ENCODE assay signal across 9 mouse cellular contexts in genomic region chr1:177382596-177383190, GRCm38 (mm10). TPM values are rescaled to one million over a fixed set of nuclear protein-coding genes. Genes with fewer than 3 reads are reported as not detected.
DNase-seq lines count a peak whose midpoint lies in the region; ATAC-seq and TF ChIP-seq lines count a peak whose summit lies in the region.
"Had no signal": no experiment of that assay in that cellular context is flagged by ENCODE, and none has a peak within 500 bp of the region (broad histone marks: within the 10 kb centered on the region; RNA-seq: fewer than 3 reads in every experiment).

No protein-coding gene starts in this region.

- H3K4me1 ChIP-seq in hindbrain, embryonic 11.5 days (replicated peaks; ENCODE audit: control insufficient read depth, insufficient read depth, low read length), result no peaks in the 10 kb centered on the region
- H3K4me1 ChIP-seq in stomach, postnatal 0 days (replicated peaks; ENCODE audit: control insufficient read depth, insufficient read depth), result no peaks in the 10 kb centered on the region

- no peak for TF ChIP-seq EP300 in stomach, postnatal 0 days (optimal IDR thresholded peaks at IDR 0.05)

- 24% methylated on average over 16 of the region's 16 CpGs for WGBS in hindbrain, embryonic 11.5 days
- 14% methylated on average over 16 of the region's 16 CpGs for WGBS in stomach, postnatal 0 days

- H3K27ac ChIP-seq in hindbrain, embryonic 11.5 days (ENCODE audit: low read depth, low read length), result no peak overlapping the region
- H3K27ac ChIP-seq in stomach, postnatal 0 days (replicated peaks), result no peak overlapping the region
- H3K27ac ChIP-seq: midbrain, embryonic 12.5 days had no signal

- no peak overlapping the region for H3K9ac ChIP-seq in hindbrain, embryonic 11.5 days (ENCODE audit: low read depth, low read length)
- no peak overlapping the region for H3K9ac ChIP-seq in stomach, postnatal 0 days (ENCODE audit: low read length)
- H3K9ac ChIP-seq: midbrain, embryonic 12.5 days had no signal

- no peaks in the 10 kb centered on the region for H3K27me3 ChIP-seq in hindbrain, embryonic 11.5 days (ENCODE audit: control insufficient read depth, insufficient read depth, low read length)
- H3K27me3 ChIP-seq in stomach, postnatal 0 days (ENCODE audit: control insufficient read depth, insufficient read depth, low read length), result no peaks in the 10 kb centered on the region
- H3K27me3 ChIP-seq: midbrain, embryonic 12.5 days had no signal

- DNase-seq in urinary bladder, postnatal 14 days (ENCODE audit: low spot score), result peak; percentile 52
- no peak for DNase-seq in urinary bladder, postnatal 10 days (ENCODE audit: low spot score)
- peak; percentile 42 for DNase-seq in embryo, embryonic 11.5 days (ENCODE audit: low read depth, low spot score)
- DNase-seq in hindbrain, embryonic 11.5 days (ENCODE audit: low spot score), result peak; percentile 57
- peak; percentile 59 for DNase-seq in lung, postnatal 10 days
- DNase-seq in stomach, postnatal 0 days (ENCODE audit: low spot score), result peak; percentile 62
- DNase-seq in layer of hippocampus, adult 8-10 months (ENCODE audit: low spot score in 2 of 2), result no peak

- no peak overlapping the region for H3K4me2 ChIP-seq in hindbrain, embryonic 11.5 days (replicated peaks; ENCODE audit: low read depth, low read length)
- no peak overlapping the region for H3K4me2 ChIP-seq in stomach, postnatal 0 days (replicated peaks; ENCODE audit: low read depth)
- H3K4me2 ChIP-seq: midbrain, embryonic 12.5 days had no signal

- ATAC-seq in hindbrain, embryonic 11.5 days (ENCODE audit: low FRiP score), result peak; percentile 40; the same call in 1 of the 2 replicates
- ATAC-seq in stomach, postnatal 0 days (ENCODE audit: low FRiP score, low TSS enrichment), result no peak

- H3K36me3 ChIP-seq in hindbrain, embryonic 11.5 days (ENCODE audit: control insufficient read depth, insufficient read depth, low read length), result no peaks in the 10 kb centered on the region
- no peaks in the 10 kb centered on the region for H3K36me3 ChIP-seq in stomach, postnatal 0 days (ENCODE audit: control insufficient read depth, insufficient read depth, low read length)
- H3K36me3 ChIP-seq: midbrain, embryonic 12.5 days had no signal

- no peak overlapping the region for H3K4me3 ChIP-seq in hindbrain, embryonic 11.5 days (ENCODE audit: low read depth, low read length)
- no peak overlapping the region for H3K4me3 ChIP-seq in stomach, postnatal 0 days (ENCODE audit: low read depth, low read length)
- H3K4me3 ChIP-seq: erythroblast, embryonic 14.5 days; midbrain, embryonic 12.5 days had no signal

- H3K9me3 ChIP-seq in hindbrain, embryonic 11.5 days (ENCODE audit: control insufficient read depth, low read length), result no peaks in the 10 kb centered on the region
- no peaks in the 10 kb centered on the region for H3K9me3 ChIP-seq in stomach, postnatal 0 days (ENCODE audit: control insufficient read depth, low read length)
- H3K9me3 ChIP-seq: midbrain, embryonic 12.5 days had no signal

- no peak for TF ChIP-seq CTCF in stomach, postnatal 0 days (IDR thresholded peaks at IDR 0.05; ENCODE audit: low read depth)

RNA-seq across cellular contexts. Expression of gene Zbtb18, which starts 59.5 kb away (rescaled TPM):
- 9.4 and 20.0 TPM in 2 replicates for polyA plus RNA-seq in hindbrain, embryonic 11.5 days (2014; fragmentation: Nextera tagmentation; extraction: Ambion mirVana)
- polyA plus RNA-seq in stomach, postnatal 0 days (2015; fragmentation: Nextera tagmentation; extraction: Ambion mirVana), result 1.4 and 1.6 TPM in 2 replicates
- 100 to 1,000 TPM; 478 to 591 (median 521) TPM for total RNA-seq in layer of hippocampus, adult 8-10 months (2022)

Comparison
In these comparisons a context has a peak if more than half of its experiments do, and no peak if none do; other contexts are left out.
1. DNase-seq: peak in urinary bladder, postnatal 14 days (single experiment), embryo, embryonic 11.5 days (single experiment), hindbrain, embryonic 11.5 days (single experiment), lung, postnatal 10 days (single experiment) and stomach, postnatal 0 days (single experiment); none in urinary bladder, postnatal 10 days (single experiment) and layer of hippocampus, adult 8-10 months (0 of 2).